Mouse (Mus musculus) ES-E14 (cell line): Measurements from ENCODE around the gene 1700029P11Rik. TPM values are rescaled to one million over a fixed set of nuclear protein-coding genes. Genes with fewer than 3 reads are reported as not detected.

Source experiments
- DNase-seq: peaks from one replicate; pipeline ENCODE4 v3.0.0-alpha.2; 2013; ENCODE audit warnings: low read depth, low spot score
- H3K27ac ChIP-seq: 2 replicates; pipeline ENCODE4 v1.5.1; 2012; ENCODE audit warnings: low read depth, mild to moderate bottlenecking, low read length, moderate library complexity, mixed read lengths; ENCODE audit not compliant: poor library complexity, insufficient read depth, severe bottlenecking
- H3K36me3 ChIP-seq: 2 replicates; pipeline ENCODE4 v1.6.1; 2012; ENCODE audit warnings: mild to moderate bottlenecking, low read length, moderate library complexity, mixed read lengths; ENCODE audit not compliant: control insufficient read depth, poor library complexity, insufficient read depth, severe bottlenecking
- H3K4me1 ChIP-seq, 2 experiments: fragments of 150-350 bp in 1 of 2; sonication (generic) in 1 of 2; 2 replicates each; pipeline ENCODE4 v1.6.1; 2012; ENCODE audit warnings: low read length in 2 of 2, mild to moderate bottlenecking in 1 of 2, mixed read lengths in 1 of 2; ENCODE audit not compliant: control insufficient read depth in 2 of 2, insufficient read depth in 2 of 2, poor library complexity in 1 of 2
- H3K4me3 ChIP-seq, 2 experiments: fragments of 150-350 bp in 1 of 2; sonication (generic) in 1 of 2; 2 replicates each; pipeline ENCODE4 v1.5.1; 2012; ENCODE audit warnings: low read length in 2 of 2, low read depth in 1 of 2, mild to moderate bottlenecking in 1 of 2, mixed read lengths in 1 of 2; ENCODE audit not compliant: insufficient read depth in 1 of 2, poor library complexity in 1 of 2, severe bottlenecking in 1 of 2
- H3K9ac ChIP-seq: 2 replicates; pipeline ENCODE4 v1.6.1; 2012; ENCODE audit warnings: low read depth, mild to moderate bottlenecking, low read length, mixed read lengths; ENCODE audit not compliant: poor library complexity, insufficient read depth, severe bottlenecking
- H3K9me3 ChIP-seq: fragments of 150-350 bp; sonication (generic); 2 replicates; pipeline ENCODE4 v1.6.1; 2012; ENCODE audit warnings: low read depth, mild to moderate bottlenecking, low read length; ENCODE audit not compliant: control insufficient read depth, insufficient read depth
- CHD2 ChIP-seq: IDR thresholded peaks from 2 replicates; pipeline ENCODE4 v1.6.1; 2014; ENCODE audit warnings: mild to moderate bottlenecking, low read depth, low read length, inconsistent platforms
- HCFC1 ChIP-seq: IDR thresholded peaks from 2 replicates; pipeline ENCODE4 v1.6.1; 2012; ENCODE audit warnings: low read length, inconsistent platforms, borderline replicate concordance; ENCODE audit not compliant: insufficient read depth
- MAFK ChIP-seq: IDR thresholded peaks from 2 replicates; pipeline ENCODE4 v1.6.1; 2014; ENCODE audit warnings: mild to moderate bottlenecking, low read depth, low read length, inconsistent platforms; ENCODE audit not compliant: insufficient read depth
- ZC3H11A ChIP-seq: IDR thresholded peaks from 2 replicates; pipeline ENCODE4 v1.6.1; 2012; ENCODE audit warnings: low read depth, mild to moderate bottlenecking, inconsistent platforms, low read length, borderline replicate concordance
- ZNF384 ChIP-seq: IDR thresholded peaks from 2 replicates; pipeline ENCODE4 v1.6.1; 2012; ENCODE audit warnings: low read depth, low read length, inconsistent platforms
- in situ Hi-C, 2 experiments: fragments of 600-800 bp; cut with MboI; formaldehyde crosslinking; loops; one replicate each; pipeline ENCODE4 v1.15.1; 2025; ENCODE audit warnings: low sequenced_read_pairs in 2 of 2, inconsistent platforms in 1 of 2; ENCODE audit not compliant: unreplicated experiment in 2 of 2
- total RNA-seq: library from RNA; depleted of rRNA; stranded (reverse); fragments of 300-350 nt; gene quantifications from 2 replicates; pipeline ENCODE4 v1.2.3, GENCODE M21; 2012

1700029P11Rik gene
- total RNA-seq, 1 experiment, result 29.9 TPM

GRCm38 (mm10) chr15:81964980-81965545 lies 15.3 kb upstream of the 1700029P11Rik start:
- Histone ChIP-seq H3K4me1 (peaks cover 7 to 16% of the 10 kb centered on the region in 2 experiments; a peak in 3 of 4 replicates), H3K36me3 (no peaks in the 10 kb centered on the region), H3K27ac (no peak overlapping the region), H3K9me3 (no peaks in the 10 kb centered on the region), H3K9ac (no peak overlapping the region), H3K4me3 (no peak overlapping the region)
- in situ Hi-C loops, result no loop called here
- no peak for DNase-seq
- TF ChIP-seq HCFC1 (no peak), ZNF384 (no peak), MAFK (no peak), CHD2 (no peak), ZC3H11A (no peak)

GRCm38 (mm10) chr15:81966062-81966829 lies 14.1 kb upstream of the 1700029P11Rik start:
- Histone ChIP-seq H3K36me3 (no peaks in the 10 kb centered on the region), H3K27ac (peak overlapping the region; percentile 57; the same call in 1 of the 2 replicates), H3K4me1 (peaks cover 6 to 16% of the 10 kb centered on the region in 2 experiments; a peak in 3 of 4 replicates), H3K9me3 (peaks cover 5% of the 10 kb centered on the region; the same call in 1 of the 2 replicates), H3K4me3 (no peak overlapping the region), H3K9ac (no peak overlapping the region)
- in situ Hi-C loops, result no loop called here
- DNase-seq, result no peak
- no peak for TF ChIP-seq HCFC1
- TF ChIP-seq CHD2, result no peak
- no peak for TF ChIP-seq ZNF384
- TF ChIP-seq MAFK, result no peak
- no peak for TF ChIP-seq ZC3H11A

DNA sequence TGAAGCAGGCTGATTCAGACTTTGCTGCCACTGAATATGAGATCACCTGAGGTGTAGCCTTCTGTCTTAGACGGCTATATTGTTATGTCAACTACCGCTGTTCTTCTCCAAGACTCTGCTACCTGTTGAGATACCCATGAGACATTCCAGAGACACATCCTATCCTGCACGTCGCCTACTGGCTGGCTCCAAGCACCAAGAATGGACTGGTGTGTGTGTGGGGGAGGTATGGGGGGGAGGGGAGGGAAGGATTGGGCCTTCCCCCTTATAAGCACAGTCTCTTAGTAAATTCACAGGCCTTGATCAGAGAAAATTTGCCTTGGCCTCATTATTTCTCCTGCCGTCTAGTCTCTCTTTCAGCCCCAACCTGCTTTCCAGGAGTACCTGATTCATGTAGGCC lies 12.5 kb upstream of the 1700029P11Rik start:
- Histone ChIP-seq H3K4me3 (no peak overlapping the region), H3K9me3 (peaks cover 5% of the 10 kb centered on the region), H3K36me3 (no peaks in the 10 kb centered on the region), H3K9ac (no peak overlapping the region), H3K27ac (peak overlapping the region; percentile 95), H3K4me1 (peaks cover 4 to 13% of the 10 kb centered on the region in 2 experiments; a peak in 1 of 4 replicates)
- TF ChIP-seq HCFC1 (no peak), CHD2 (no peak), MAFK (no peak), ZC3H11A (no peak), ZNF384 (no peak)
- in situ Hi-C loops, result no loop called here
- no peak for DNase-seq

DNA sequence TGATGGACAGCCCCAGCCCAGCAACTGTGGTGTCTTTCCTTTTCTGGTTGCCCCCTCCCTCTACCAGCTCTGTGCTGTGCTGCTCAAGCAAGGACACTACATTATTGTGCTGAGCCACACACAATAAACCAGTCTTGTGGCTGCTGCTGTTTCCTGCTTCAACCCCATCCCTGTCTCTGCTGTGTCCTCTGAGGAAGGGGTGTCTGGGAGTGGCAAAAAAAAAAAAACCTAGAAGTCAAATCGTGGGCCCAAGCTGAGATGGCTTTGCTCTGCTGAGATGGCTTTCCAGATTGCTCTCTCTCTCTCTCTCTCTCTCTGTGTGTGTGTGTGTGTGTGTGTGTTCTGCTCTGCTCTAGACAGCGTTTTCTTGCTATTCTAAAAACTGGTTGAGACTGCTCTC lies 11.9 kb upstream of the 1700029P11Rik start:
- Histone ChIP-seq H3K4me1 (peaks cover 4 to 13% of the 10 kb centered on the region in 2 experiments; a peak in 1 of 4 replicates), H3K9ac (peak overlapping the region; percentile 13; the same call in 1 of the 2 replicates), H3K4me3 (no peak overlapping the region), H3K36me3 (no peaks in the 10 kb centered on the region), H3K9me3 (peaks cover 5% of the 10 kb centered on the region), H3K27ac (peak overlapping the region; percentile 95)
- in situ Hi-C loops, result no loop called here
- TF ChIP-seq MAFK, result no peak
- no peak for TF ChIP-seq HCFC1
- no peak for TF ChIP-seq ZNF384
- no peak for TF ChIP-seq CHD2
- TF ChIP-seq ZC3H11A, result no peak
- DNase-seq, result no peak
